Mouse (Mus musculus): ENCODE results near the gene Ear2. TPM values are rescaled to one million over a fixed set of nuclear protein-coding genes. Genes with fewer than 3 reads are reported as not detected.
"Not testable (repeated sequence)": the region's sequence is repeated elsewhere in the genome, so short reads cannot be mapped to it uniquely, and the experiment has no call there.

Gene Ear2
- polyA plus RNA-seq (2015; fragmentation: Nextera tagmentation; extraction: Ambion mirVana), result 1.4 and 1.5 TPM in 2 replicates

- H3K27ac ChIP-seq (ENCODE audit: low read length); ATAC-seq (ENCODE audit: insufficient read depth, low FRiP score); H3K36me3 ChIP-seq (ENCODE audit: control insufficient read depth, insufficient read depth, low read length); H3K9me3 ChIP-seq (replicated peaks; ENCODE audit: control insufficient read depth, low read length); H3K4me3 ChIP-seq (replicated peaks; ENCODE audit: low read length); H3K4me1 ChIP-seq (ENCODE audit: control insufficient read depth, insufficient read depth, low read length); H3K27me3 ChIP-seq (ENCODE audit: control insufficient read depth, insufficient read depth, low read length); H3K4me2 ChIP-seq (ENCODE audit: low read depth, low read length); H3K9ac ChIP-seq (ENCODE audit: low read length): not testable (repeated sequence)
- WGBS, result 74% methylated on average over 2 of the region's 2 CpGs
Measured at GRCm38 (mm10) chr14:44102354-44102753, at the start of gene Ear2. Gene Ear2, plus strand, starts transcription at chr14:44102654.

- 74% methylated on average over 1 of the region's 1 CpGs for WGBS
- not testable (repeated sequence) for H3K9ac ChIP-seq (ENCODE audit: low read length); H3K27me3 ChIP-seq (ENCODE audit: control insufficient read depth, insufficient read depth, low read length); H3K4me3 ChIP-seq (replicated peaks; ENCODE audit: low read length); H3K27ac ChIP-seq (ENCODE audit: low read length); H3K36me3 ChIP-seq (ENCODE audit: control insufficient read depth, insufficient read depth, low read length); ATAC-seq (ENCODE audit: insufficient read depth, low FRiP score); H3K4me2 ChIP-seq (ENCODE audit: low read depth, low read length); H3K9me3 ChIP-seq (replicated peaks; ENCODE audit: control insufficient read depth, low read length); H3K4me1 ChIP-seq (ENCODE audit: control insufficient read depth, insufficient read depth, low read length)
Measured at GRCm38 (mm10) chr14:44067879-44068278, 34.6 kb upstream of the Ear2 start.

- ATAC-seq (ENCODE audit: insufficient read depth, low FRiP score); H3K36me3 ChIP-seq (ENCODE audit: control insufficient read depth, insufficient read depth, low read length); H3K27me3 ChIP-seq (ENCODE audit: control insufficient read depth, insufficient read depth, low read length); H3K4me3 ChIP-seq (replicated peaks; ENCODE audit: low read length); H3K9me3 ChIP-seq (replicated peaks; ENCODE audit: control insufficient read depth, low read length); H3K9ac ChIP-seq (ENCODE audit: low read length); H3K27ac ChIP-seq (ENCODE audit: low read length); H3K4me2 ChIP-seq (ENCODE audit: low read depth, low read length); H3K4me1 ChIP-seq (ENCODE audit: control insufficient read depth, insufficient read depth, low read length): not testable (repeated sequence)
- WGBS, result 83% methylated on average over 1 of the region's 3 CpGs
Measured at GRCm38 (mm10) chr14:44070595-44070994, 31.9 kb upstream of the Ear2 start.

GRCm38 (mm10) chr14:44077785-44078341 lies 24.6 kb upstream of the Ear2 start:
- WGBS, result 62% methylated on average over 5 of the region's 5 CpGs
- ATAC-seq (ENCODE audit: insufficient read depth, low FRiP score), result not testable (repeated sequence)

GRCm38 (mm10) chr14:44086588-44086987 lies 15.9 kb upstream of the Ear2 start:
- 81% methylated on average over 1 of the region's 1 CpGs for WGBS
- not testable (repeated sequence) for H3K9me3 ChIP-seq (replicated peaks; ENCODE audit: control insufficient read depth, low read length); H3K4me3 ChIP-seq (replicated peaks; ENCODE audit: low read length); H3K4me1 ChIP-seq (ENCODE audit: control insufficient read depth, insufficient read depth, low read length); H3K9ac ChIP-seq (ENCODE audit: low read length); H3K36me3 ChIP-seq (ENCODE audit: control insufficient read depth, insufficient read depth, low read length); H3K27me3 ChIP-seq (ENCODE audit: control insufficient read depth, insufficient read depth, low read length); H3K4me2 ChIP-seq (ENCODE audit: low read depth, low read length); H3K27ac ChIP-seq (ENCODE audit: low read length); ATAC-seq (ENCODE audit: insufficient read depth, low FRiP score)

More at GRCm38 (mm10) chr14:44077785-44078341, 24.6 kb upstream of the Ear2 start:
- H3K36me3 ChIP-seq (ENCODE audit: control insufficient read depth, insufficient read depth, low read length); H3K9ac ChIP-seq (ENCODE audit: low read length); H3K9me3 ChIP-seq (replicated peaks; ENCODE audit: control insufficient read depth, low read length); H3K4me1 ChIP-seq (ENCODE audit: control insufficient read depth, insufficient read depth, low read length); H3K27ac ChIP-seq (ENCODE audit: low read length); H3K4me2 ChIP-seq (ENCODE audit: low read depth, low read length); H3K27me3 ChIP-seq (ENCODE audit: control insufficient read depth, insufficient read depth, low read length); H3K4me3 ChIP-seq (replicated peaks; ENCODE audit: low read length): not testable (repeated sequence)

GRCm38 (mm10) chr14:44087535-44087934 lies 14.9 kb upstream of the Ear2 start:
- H3K27me3 ChIP-seq (ENCODE audit: control insufficient read depth, insufficient read depth, low read length); H3K9ac ChIP-seq (ENCODE audit: low read length); H3K4me2 ChIP-seq (ENCODE audit: low read depth, low read length); H3K4me3 ChIP-seq (replicated peaks; ENCODE audit: low read length); H3K36me3 ChIP-seq (ENCODE audit: control insufficient read depth, insufficient read depth, low read length); H3K27ac ChIP-seq (ENCODE audit: low read length); H3K9me3 ChIP-seq (replicated peaks; ENCODE audit: control insufficient read depth, low read length); ATAC-seq (ENCODE audit: insufficient read depth, low FRiP score); H3K4me1 ChIP-seq (ENCODE audit: control insufficient read depth, insufficient read depth, low read length): not testable (repeated sequence)
- WGBS, result 75% methylated on average over 2 of the region's 2 CpGs

GRCm38 (mm10) chr14:44091524-44091923 lies 10.9 kb upstream of the Ear2 start:
- not testable (repeated sequence) for H3K27ac ChIP-seq (ENCODE audit: low read length); H3K36me3 ChIP-seq (ENCODE audit: control insufficient read depth, insufficient read depth, low read length); H3K9ac ChIP-seq (ENCODE audit: low read length); ATAC-seq (ENCODE audit: insufficient read depth, low FRiP score); H3K4me3 ChIP-seq (replicated peaks; ENCODE audit: low read length); H3K27me3 ChIP-seq (ENCODE audit: control insufficient read depth, insufficient read depth, low read length); H3K9me3 ChIP-seq (replicated peaks; ENCODE audit: control insufficient read depth, low read length); H3K4me2 ChIP-seq (ENCODE audit: low read depth, low read length); H3K4me1 ChIP-seq (ENCODE audit: control insufficient read depth, insufficient read depth, low read length)
- WGBS, result 47% methylated on average over 1 of the region's 1 CpGs

- not testable (repeated sequence) for H3K27ac ChIP-seq (ENCODE audit: low read length); H3K4me2 ChIP-seq (ENCODE audit: low read depth, low read length); H3K36me3 ChIP-seq (ENCODE audit: control insufficient read depth, insufficient read depth, low read length); H3K4me1 ChIP-seq (ENCODE audit: control insufficient read depth, insufficient read depth, low read length); H3K4me3 ChIP-seq (replicated peaks; ENCODE audit: low read length); H3K9ac ChIP-seq (ENCODE audit: low read length); H3K9me3 ChIP-seq (replicated peaks; ENCODE audit: control insufficient read depth, low read length); ATAC-seq (ENCODE audit: insufficient read depth, low FRiP score); H3K27me3 ChIP-seq (ENCODE audit: control insufficient read depth, insufficient read depth, low read length)
- 23% methylated on average over 5 of the region's 5 CpGs for WGBS
Measured at GRCm38 (mm10) chr14:44094445-44094844, 8.0 kb upstream of the Ear2 start.

GRCm38 (mm10) chr14:44100030-44100429 lies 2.4 kb upstream of the Ear2 start:
- not testable (repeated sequence) for H3K4me1 ChIP-seq (ENCODE audit: control insufficient read depth, insufficient read depth, low read length); H3K27me3 ChIP-seq (ENCODE audit: control insufficient read depth, insufficient read depth, low read length); H3K36me3 ChIP-seq (ENCODE audit: control insufficient read depth, insufficient read depth, low read length); H3K4me2 ChIP-seq (ENCODE audit: low read depth, low read length); H3K4me3 ChIP-seq (replicated peaks; ENCODE audit: low read length); H3K9ac ChIP-seq (ENCODE audit: low read length); ATAC-seq (ENCODE audit: insufficient read depth, low FRiP score); H3K9me3 ChIP-seq (replicated peaks; ENCODE audit: control insufficient read depth, low read length); H3K27ac ChIP-seq (ENCODE audit: low read length)
- WGBS, result no CpG with 5 or more reads among the region's 1 CpGs

GRCm38 (mm10) chr14:44110981-44111380 lies 8.5 kb downstream of the Ear2 start:
- H3K4me2 ChIP-seq (ENCODE audit: low read depth, low read length), result no peak overlapping the region
- no peak for ATAC-seq (ENCODE audit: insufficient read depth, low FRiP score)

More at GRCm38 (mm10) chr14:44110981-44111380, 8.5 kb downstream of the Ear2 start:
- Histone ChIP-seq H3K4me3 (replicated peaks; ENCODE audit: low read length) (no peak overlapping the region), H3K27me3 (ENCODE audit: control insufficient read depth, insufficient read depth, low read length) (no peaks in the 10 kb centered on the region), H3K4me1 (ENCODE audit: control insufficient read depth, insufficient read depth, low read length) (no peaks in the 10 kb centered on the region), H3K36me3 (ENCODE audit: control insufficient read depth, insufficient read depth, low read length) (no peaks in the 10 kb centered on the region), H3K9ac (ENCODE audit: low read length) (no peak overlapping the region), H3K9me3 (replicated peaks; ENCODE audit: control insufficient read depth, low read length) (no peaks in the 10 kb centered on the region), H3K27ac (ENCODE audit: low read length) (no peak overlapping the region)

All from stomach, embryonic 16.5 days (tissue).